Mouse (Mus musculus) brain, embryonic 14.5 days (tissue): ENCODE results near the gene Stk32c.

ENCODE experiments used
- CTCF ChIP-seq: fragments of 200-500 bp; IDR thresholded peaks from 2 replicates; pipeline ENCODE4 v1.5.1; 2012; ENCODE audit warnings: inconsistent platforms, mild to moderate bottlenecking, moderate library complexity, borderline replicate concordance; ENCODE audit not compliant: insufficient read depth, insufficient read length; ENCODE audit errors: extremely low read depth
- POLR2A ChIP-seq: fragments of 200-500 bp; IDR thresholded peaks from 2 replicates; pipeline ENCODE4 v1.6.1; 2012; ENCODE audit warnings: mild to moderate bottlenecking, inconsistent platforms, borderline replicate concordance; ENCODE audit not compliant: poor library complexity, insufficient read depth, insufficient read length, severe bottlenecking; ENCODE audit errors: extremely low read depth

- TF ChIP-seq CTCF, result peak; percentile 95
- TF ChIP-seq POLR2A, result no peak
These were observed 93.8 kb downstream of the Stk32c start for GRCm38 (mm10) chr7:139119152-139119774.
